Mouse (Mus musculus): ENCODE measurements around the gene Cd164l2. TPM values are rescaled to one million over a fixed set of nuclear protein-coding genes. Genes with fewer than 3 reads are reported as not detected.

Cd164l2 gene
- total RNA-seq, 4 experiments from 2014 or later = 0.86 to 1.8 (median 1.4) TPM

GRCm38 (mm10) chr4:133223875-133224274 lies 11.9 kb downstream of the Cd164l2 start:
- DNase-seq = no peak

- DNase-seq = no peak
These were observed 14.1 kb downstream of the Cd164l2 start for GRCm38 (mm10) chr4:133226073-133226472.

- no peak for DNase-seq
These were observed 15.7 kb downstream of the Cd164l2 start for GRCm38 (mm10) chr4:133227636-133228035.

GRCm38 (mm10) chr4:133229582-133229981 lies 17.7 kb downstream of the Cd164l2 start:
- no peak for DNase-seq

- DNase-seq = no peak
These were observed 21.5 kb downstream of the Cd164l2 start for GRCm38 (mm10) chr4:133233285-133233976.

GRCm38 (mm10) chr4:133234771-133235170 lies 22.8 kb downstream of the Cd164l2 start:
- DNase-seq = no peak

- no peak for DNase-seq
These were observed 23.5 kb downstream of the Cd164l2 start for GRCm38 (mm10) chr4:133235415-133235814.

GRCm38 (mm10) chr4:133237911-133238310 lies 26.0 kb downstream of the Cd164l2 start:
- DNase-seq = no peak

- DNase-seq = peak; percentile 88
These were observed 28.6 kb downstream of the Cd164l2 start, which contains the start of gene Map3k6 for GRCm38 (mm10) chr4:133240490-133240921. TSS of gene Map3k6 (plus strand) at chr4:133240818.

- DNase-seq = peak; percentile 87
These were observed 29.3 kb downstream of the Cd164l2 start for GRCm38 (mm10) chr4:133240934-133241908.

GRCm38 (mm10) chr4:133241910-133242309 lies 30.0 kb downstream of the Cd164l2 start:
- no peak for DNase-seq

GRCm38 (mm10) chr4:133242710-133243109 lies 30.8 kb downstream of the Cd164l2 start:
- no peak for DNase-seq

- DNase-seq = no peak
These were observed 31.6 kb downstream of the Cd164l2 start for GRCm38 (mm10) chr4:133243538-133243937.

GRCm38 (mm10) chr4:133244289-133244688 lies 32.4 kb downstream of the Cd164l2 start:
- no peak for DNase-seq

- no peak for DNase-seq
These were observed 35.1 kb downstream of the Cd164l2 start for GRCm38 (mm10) chr4:133247072-133247471.

GRCm38 (mm10) chr4:133247806-133248449 lies 36.0 kb downstream of the Cd164l2 start:
- DNase-seq = no peak

- DNase-seq = peak; percentile 53
These were observed 38.7 kb downstream of the Cd164l2 start for GRCm38 (mm10) chr4:133250609-133251008.

- DNase-seq = no peak
These were observed 39.3 kb downstream of the Cd164l2 start for GRCm38 (mm10) chr4:133251214-133251613.

GRCm38 (mm10) chr4:133252089-133252488 lies 40.2 kb downstream of the Cd164l2 start:
- DNase-seq = no peak

GRCm38 (mm10) chr4:133253412-133253811 lies 41.5 kb downstream of the Cd164l2 start:
- DNase-seq = no peak

GRCm38 (mm10) chr4:133255392-133255791 lies 43.5 kb downstream of the Cd164l2 start:
- no peak for DNase-seq

- no peak for DNase-seq
These were observed 44.9 kb downstream of the Cd164l2 start for GRCm38 (mm10) chr4:133256820-133257219.

GRCm38 (mm10) chr4:133257230-133257629 lies 45.3 kb downstream of the Cd164l2 start:
- DNase-seq = no peak

Measured in adrenal gland, adult 8-10 months (tissue).